Mouse (Mus musculus): ENCODE results near the gene Ctdspl.

The Ctdspl gene

DNA sequence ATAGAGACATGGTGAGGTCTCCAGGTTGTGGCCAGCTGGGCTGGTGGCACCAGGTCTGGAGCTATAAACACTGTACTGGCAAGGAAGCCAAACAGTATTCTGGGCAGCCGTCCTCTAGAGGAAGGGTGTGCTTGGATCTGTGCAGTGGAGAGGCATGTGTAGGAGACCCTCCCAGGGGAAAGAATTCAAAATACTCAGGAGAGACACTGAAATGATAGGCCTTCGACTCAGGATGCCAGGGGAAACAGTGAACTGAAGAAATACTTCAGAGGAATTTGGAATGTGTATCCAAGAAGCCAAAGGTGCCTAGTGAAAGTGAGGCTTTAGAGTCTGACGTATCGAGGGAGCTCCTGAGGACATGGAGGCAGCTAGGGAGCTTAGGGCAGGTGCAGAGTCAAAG is 23.4 kb downstream of the Ctdspl start:
- DNase-seq (ENCODE audit: low spot score): no peak

- DNase-seq (ENCODE audit: low spot score): no peak
These were observed 23.8 kb downstream of the Ctdspl start for GRCm38 (mm10) chr9:118950061-118950460.

GRCm38 (mm10) chr9:118950751-118951150 is 24.5 kb downstream of the Ctdspl start:
- DNase-seq (ENCODE audit: low spot score): no peak

- no peak for DNase-seq (ENCODE audit: low spot score)
These were observed 25.1 kb downstream of the Ctdspl start for GRCm38 (mm10) chr9:118951381-118951780.

DNA sequence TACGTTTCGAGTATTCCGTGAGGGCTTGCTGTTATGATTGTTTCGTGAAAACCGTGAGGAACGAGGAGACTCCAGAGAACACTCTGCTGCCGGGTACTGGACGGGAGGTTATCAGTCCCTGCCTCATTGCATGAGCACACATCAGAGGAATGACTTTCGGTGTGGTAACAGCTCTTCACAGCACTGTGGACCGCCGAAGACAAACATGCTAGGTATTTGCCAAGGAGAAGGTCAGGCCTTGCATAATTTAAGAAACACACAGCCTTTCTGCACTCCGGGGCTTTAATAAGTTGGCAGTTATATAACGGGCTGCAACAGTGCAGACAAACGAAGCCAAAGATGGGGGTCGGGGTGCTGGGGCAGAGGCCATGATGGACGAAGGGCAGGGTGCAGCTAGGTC is 25.9 kb downstream of the Ctdspl start:
- DNase-seq (ENCODE audit: low spot score): no peak

DNA sequence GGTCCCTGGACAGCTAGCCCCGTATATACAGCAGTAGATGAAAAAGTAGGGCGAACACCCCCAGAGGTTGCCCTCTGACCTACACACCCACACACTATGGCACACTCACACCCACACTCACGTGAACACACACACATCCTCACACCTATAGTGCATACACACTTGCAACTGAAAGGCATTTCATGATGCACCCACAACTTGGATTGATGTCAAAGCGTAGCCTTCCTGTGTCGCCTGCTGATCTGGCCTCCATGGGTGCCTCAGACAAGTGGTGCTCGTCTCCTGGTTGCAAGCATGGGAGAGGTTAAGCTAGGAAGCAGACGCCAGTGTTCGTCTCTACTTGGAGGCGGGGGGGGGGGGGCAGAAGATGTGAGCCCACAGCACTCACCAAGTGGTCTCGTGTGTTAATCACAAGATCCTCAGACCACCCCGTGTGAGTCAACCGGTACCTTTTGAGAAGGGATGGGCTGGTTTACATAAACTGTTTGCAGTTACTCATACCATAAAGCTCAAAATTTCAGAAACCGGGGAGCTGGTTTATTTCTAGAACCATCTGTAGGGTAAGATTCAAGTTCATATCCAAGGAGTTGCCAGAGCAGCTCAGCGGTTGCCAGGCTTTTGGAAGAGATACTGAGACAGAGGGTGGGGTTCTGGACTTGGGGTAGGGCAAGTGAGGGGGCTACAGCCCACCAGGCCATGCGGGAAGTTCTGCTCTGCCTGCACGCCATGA is 27.4 kb downstream of the Ctdspl start:
- no peak for DNase-seq (ENCODE audit: low spot score)

GRCm38 (mm10) chr9:118958802-118959201 is 32.5 kb downstream of the Ctdspl start:
- DNase-seq (ENCODE audit: low spot score): no peak

GRCm38 (mm10) chr9:118960415-118961091 is 34.3 kb downstream of the Ctdspl start:
- DNase-seq (ENCODE audit: low spot score): no peak

DNA sequence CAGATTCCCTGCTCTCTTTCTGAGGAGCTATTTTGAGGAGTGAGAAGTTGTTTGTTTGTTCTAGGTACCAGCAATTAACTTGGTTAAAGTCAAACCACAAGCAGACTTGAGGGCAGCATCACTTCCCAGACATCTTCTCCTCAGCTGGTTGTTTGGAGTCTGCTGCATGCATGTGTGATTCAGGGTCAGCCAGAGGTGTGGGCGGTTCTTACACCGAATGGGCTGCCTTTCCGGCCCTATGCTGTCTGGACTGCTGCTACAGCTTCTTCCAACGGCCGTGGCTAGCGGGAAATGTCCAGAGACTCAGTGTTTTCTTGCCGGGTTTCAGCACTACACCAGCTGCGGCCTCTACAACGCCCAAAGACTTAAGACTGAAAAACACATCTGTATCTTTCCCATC is 36.9 kb downstream of the Ctdspl start:
- no peak for DNase-seq (ENCODE audit: low spot score)

DNA sequence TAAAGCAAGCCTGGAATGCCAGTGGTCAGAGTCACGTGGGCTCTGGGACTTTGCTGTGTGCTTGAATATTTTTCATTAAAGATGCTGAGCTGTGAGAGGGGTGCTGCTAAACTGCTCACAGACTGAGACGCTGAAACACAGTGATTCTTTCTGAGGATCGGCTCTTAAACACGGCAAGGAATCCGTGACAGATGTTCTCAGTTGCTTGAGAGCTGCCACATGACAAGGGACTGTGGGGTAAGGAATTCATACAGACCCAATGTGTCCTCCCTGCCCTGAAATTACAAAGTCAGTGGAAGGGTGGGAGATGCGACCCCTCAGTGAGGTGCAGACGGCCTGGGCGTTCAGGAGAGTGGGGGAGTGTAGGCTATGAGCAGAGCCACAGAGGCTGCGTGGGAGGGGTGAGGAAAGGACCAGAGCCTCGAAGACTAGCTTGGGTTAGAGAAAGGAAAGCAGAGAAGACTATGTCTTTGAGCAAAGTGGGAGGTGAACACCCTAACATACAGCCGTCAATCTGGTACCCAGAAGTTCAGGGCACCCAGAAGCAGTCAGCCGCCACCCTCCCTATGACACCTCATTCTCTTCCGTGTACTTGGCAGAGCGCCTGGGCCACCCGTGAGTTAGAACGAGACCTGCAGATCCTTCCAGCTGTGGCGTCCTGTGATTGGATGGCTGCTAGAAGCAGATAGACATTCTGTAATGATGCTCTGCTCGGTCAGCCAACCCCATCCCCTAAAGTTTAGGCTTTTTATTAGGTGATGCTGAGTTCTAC is 38.2 kb downstream of the Ctdspl start:
- DNase-seq (ENCODE audit: low spot score): no peak

DNA sequence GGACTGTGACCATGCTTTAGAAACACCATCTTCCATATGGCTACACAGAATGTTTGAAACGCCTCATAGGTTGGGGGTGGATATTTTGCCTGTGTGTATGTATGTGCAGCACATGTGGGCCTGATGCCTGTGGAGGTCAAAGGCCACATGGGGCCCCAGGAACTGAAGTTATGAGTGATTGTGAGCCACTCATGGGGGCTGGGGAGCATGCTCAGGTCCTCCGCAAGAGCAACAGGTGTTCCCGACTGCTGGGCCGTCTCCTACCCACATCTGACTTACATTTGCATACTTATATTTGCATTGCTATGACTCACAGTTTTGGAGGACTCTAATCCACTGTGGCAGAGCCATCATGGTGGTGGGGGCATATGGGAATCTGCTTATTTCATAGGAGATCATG is 43.6 kb downstream of the Ctdspl start:
- no peak for DNase-seq (ENCODE audit: low spot score)

DNA sequence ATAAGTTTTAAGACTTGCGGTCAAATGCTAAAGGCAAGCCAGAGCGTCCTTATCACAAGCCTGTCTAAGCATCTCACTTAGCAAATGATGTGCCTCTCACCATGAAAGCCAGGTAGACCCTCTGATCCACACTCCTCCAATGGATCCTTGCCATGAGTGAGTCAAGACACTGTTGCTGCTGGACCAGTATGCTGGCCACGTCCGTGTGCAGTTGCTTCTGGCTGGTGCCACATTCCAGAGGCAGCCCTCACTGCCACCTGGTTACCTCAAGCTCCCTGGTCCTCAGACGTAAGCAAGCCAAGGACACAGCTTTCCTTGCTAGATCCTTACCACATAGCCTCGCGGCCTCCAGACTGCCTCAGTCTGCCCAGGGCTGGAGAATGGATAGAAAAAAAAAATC is 46.8 kb downstream of the Ctdspl start:
- DNase-seq (ENCODE audit: low spot score): no peak

DNA sequence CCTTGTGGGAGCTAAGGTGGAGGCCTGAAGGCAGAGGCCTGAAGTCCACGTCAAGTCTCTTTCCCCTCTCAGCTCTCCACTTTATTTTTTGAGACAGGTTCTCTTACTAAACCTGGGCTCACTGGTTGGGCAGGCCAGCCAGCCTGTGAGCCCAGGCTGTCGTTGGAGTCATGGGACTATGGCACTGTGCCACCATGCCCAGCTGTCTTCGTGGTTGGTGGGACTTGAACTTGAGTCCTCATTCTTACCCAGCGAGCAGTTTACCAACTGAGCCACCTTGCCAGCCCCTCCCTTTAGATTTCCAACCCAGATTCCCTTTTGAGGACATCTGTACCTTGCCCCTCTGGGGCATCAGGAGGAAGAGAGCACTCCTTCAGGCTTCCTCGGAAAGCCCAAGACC is 47.3 kb downstream of the Ctdspl start:
- DNase-seq (ENCODE audit: low spot score): no peak

GRCm38 (mm10) chr9:118974148-118974547 is 47.9 kb downstream of the Ctdspl start:
- no peak for DNase-seq (ENCODE audit: low spot score)

DNA sequence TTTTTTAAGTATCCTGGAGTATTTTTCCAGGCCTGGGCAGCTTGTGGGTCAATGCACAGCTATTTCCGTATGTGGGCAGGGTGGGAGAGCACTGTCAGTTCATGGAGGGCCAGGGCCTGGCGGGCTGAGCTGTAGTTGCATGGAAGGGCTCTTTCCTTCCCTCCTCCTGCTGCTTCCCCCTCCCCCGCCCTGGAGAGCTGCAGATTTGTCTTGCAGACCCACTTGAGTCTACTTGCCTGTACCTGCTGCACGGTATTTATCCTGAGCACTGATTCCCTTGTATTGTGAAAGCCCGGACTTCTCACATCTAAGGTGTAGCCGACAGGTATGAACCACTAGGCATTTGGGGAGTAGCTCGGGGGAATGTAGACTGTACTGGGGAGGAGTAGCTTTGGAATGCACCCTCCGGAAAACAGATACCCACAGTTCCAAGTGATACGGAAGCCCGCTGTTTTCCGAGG is 49.0 kb downstream of the Ctdspl start:
- DNase-seq (ENCODE audit: low spot score): no peak

DNA sequence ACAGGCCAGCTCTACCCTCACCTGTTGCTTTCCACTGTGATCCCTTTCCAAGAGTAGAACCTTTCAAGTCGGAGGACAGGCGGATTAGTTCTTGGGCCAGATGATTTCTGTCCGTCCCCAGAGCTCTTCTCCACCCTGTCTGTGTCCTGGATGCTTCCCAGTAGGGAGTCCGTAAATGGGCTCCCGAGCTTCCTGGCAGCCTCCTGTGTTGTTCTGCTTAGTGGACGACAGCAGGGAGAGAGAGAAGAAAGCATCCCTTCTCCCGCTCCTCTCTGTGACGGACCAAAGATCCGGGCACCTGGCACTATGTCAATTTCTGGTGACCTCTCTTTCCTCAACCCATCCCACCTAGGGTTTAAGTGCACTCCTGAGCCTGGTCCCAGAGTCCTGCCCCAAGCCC is 49.5 kb downstream of the Ctdspl start:
- no peak for DNase-seq (ENCODE audit: low spot score)

DNA sequence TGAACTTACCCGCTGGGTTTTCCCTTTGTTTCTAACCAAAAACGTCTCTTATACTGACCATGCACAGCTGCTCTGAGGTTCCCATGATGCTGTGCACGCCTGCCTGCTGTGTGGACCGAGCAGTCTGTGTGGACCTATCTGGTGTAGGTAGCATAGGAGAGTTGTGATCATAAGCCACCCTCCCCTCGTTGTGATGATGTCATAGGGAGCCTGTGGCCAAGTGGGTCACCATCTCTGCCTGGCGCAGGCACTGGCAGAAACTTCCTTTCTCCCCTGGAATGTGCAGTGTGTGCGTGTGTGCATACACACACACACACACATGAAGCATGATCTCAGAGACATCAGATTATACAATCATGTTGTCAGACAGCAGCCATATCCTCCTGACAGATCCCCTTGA is 50.3 kb downstream of the Ctdspl start:
- no peak for DNase-seq (ENCODE audit: low spot score)

DNA sequence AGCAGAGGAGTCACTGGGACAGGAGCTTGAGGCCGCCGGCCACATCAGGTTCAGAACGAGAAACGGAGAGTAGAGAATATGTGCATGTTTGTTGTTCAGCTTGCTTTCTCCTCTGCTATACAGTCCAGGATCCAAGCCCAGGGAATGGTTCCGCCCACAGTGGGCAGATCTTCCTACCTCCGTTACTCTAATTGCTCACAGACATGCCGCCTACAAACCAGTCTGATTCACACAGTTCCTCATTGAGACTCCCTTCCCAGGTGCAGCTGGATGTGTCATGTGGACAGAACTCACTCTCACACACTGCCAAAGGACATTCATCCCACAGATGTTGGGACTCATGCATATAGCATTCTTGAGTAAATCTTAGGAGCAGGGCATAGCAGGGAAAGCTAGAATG is 51.2 kb downstream of the Ctdspl start:
- DNase-seq (ENCODE audit: low spot score): no peak

GRCm38 (mm10) chr9:118980411-118980823 is 54.2 kb downstream of the Ctdspl start:
- DNase-seq (ENCODE audit: low spot score): no peak

GRCm38 (mm10) chr9:118984650-118985432 is 58.6 kb downstream of the Ctdspl start:
- DNase-seq (ENCODE audit: low spot score): no peak

DNA sequence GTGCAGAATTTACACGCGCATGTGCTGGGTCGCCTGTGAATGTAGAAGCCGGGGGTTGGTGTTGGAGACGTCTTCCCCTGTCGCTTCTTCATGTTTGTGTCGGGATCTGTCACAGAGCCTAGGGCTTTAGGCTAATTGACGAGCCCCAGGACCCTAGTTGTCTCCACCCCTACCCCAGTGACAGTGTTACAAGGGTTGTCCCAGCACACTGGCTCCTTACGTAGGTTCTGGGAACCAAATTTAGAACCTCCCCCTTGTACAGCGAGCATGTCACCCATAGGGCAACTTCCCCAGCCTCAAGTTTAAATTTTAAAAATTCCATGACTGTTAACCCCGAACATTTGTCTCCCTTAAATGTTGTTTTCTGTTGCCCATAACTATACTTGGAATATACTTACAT is 60.0 kb downstream of the Ctdspl start:
- DNase-seq (ENCODE audit: low spot score): no peak

Data from layer of hippocampus, adult 9-10 months (tissue).